Mouse (Mus musculus): Measurements from ENCODE around the gene Gatd1.

Gene Gatd1

GRCm38 (mm10) chr7:141388487-141389109 lies 25.3 kb downstream of the Gatd1 start:
- DNase-seq = no peak

DNA sequence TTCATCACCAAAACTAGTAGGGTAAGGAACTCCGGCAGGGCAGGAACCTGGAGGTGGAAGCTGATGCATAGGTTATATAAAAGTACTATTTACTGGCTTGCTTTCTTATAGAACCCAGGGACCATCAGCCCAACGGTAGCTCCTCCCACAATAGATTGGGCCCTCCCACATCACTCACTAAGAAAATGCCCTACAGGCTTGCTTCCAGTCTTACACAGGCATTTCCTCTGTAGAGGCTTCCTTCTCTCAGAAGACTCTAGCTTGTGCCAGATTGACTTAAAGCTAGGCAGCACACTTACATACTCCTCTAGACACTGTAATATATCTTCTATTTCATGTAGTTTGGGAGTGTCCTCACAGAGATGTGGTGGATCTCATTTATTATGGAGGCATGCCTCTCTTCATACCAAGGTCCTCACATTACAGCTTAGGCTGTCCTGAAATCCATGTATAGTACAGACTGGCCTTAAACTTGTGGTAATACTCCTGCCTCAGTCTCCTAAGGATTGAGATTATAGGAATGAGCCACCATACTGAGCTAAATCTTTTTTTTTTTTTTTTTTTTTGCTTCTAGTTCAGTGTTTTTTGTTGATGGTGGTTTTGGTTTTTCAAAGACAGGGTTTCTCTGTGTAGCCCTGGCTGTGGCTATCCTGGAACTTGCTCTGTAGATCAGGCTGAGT lies 26.0 kb downstream of the Gatd1 start:
- DNase-seq = no peak

DNA sequence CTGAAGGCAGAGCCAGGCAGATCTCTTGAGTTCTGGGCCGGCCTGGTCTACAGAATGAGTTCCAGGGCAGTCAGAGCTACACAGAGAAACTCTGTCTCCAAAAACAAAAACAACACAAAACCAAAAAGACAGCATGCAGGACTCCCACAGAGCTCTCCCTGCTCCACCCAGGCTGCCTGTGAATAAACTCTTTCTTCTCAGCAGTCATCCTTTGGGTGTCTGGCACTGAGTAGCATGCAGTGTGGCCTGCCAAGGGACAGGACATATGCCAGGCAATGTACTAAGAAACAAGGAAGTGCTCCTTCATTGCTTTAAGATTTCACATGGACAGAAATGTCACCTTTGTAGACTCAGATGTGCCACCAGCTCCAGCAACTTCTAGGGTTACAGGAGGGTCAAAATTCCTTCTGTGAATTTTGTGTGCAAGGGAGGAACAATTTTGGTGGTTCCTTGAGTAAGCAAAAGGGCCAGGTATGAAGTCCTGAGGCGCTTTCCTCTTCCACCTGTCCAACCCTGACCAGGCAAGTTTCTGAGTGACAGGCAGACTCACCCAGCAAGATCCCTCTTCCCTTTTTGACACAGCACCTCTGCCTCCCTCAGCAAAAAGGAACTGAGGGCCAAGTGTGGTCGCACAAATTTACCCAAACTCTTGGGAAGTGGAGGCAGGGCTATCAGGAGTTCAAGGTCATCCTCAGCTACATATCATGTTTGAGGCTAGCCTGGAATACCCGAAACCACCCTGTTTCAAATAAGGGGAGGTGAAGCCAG lies 32.7 kb downstream of the Gatd1 start:
- DNase-seq = no peak

DNA sequence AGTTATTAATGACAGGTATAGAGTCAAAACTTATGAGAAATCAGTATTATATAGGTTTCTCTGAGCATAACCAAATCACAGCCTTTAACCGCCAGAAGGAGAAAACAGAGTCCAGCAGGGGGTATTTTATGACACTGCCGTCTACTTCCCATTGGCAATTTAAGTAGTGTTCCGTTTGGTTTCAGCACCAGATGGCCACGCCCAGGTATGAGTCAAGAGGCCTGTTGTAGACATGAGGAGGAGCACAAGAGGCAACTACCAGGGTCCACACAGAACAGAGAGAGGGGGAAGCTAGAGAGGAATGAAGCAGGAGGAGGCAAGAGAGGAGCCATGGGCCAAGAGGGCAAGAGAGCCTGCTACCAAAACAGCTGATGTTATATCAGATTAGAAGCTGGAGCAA lies 34.4 kb downstream of the Gatd1 start:
- DNase-seq = peak; percentile 56 to 64

GRCm38 (mm10) chr7:141374399-141374798 lies 39.5 kb downstream of the Gatd1 start:
- no peak for DNase-seq

DNA sequence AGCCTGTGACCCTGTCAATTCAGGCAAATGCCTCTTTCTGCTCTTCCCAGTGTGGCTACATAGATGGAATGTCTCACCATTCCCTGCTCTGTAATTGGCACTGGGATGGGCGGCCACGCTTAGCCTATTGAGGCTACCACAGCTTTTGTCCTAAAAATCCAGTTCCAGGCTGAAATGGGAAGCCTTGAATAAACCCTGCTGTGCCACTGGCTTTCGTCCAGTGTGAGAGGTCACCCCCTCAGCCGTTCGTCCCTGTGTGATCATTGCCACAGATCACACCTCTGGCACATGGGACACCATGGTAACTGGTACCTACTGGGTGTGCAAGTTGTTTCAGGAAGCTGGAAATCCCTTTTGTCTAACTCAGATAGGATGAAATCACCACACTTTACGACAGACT lies 40.3 kb downstream of the Gatd1 start:
- DNase-seq = no peak

- no peak for DNase-seq
These were observed 41.9 kb downstream of the Gatd1 start for GRCm38 (mm10) chr7:141371942-141372595.

- DNase-seq = no peak
These were observed 44.0 kb downstream of the Gatd1 start for GRCm38 (mm10) chr7:141369918-141370317.

DNA sequence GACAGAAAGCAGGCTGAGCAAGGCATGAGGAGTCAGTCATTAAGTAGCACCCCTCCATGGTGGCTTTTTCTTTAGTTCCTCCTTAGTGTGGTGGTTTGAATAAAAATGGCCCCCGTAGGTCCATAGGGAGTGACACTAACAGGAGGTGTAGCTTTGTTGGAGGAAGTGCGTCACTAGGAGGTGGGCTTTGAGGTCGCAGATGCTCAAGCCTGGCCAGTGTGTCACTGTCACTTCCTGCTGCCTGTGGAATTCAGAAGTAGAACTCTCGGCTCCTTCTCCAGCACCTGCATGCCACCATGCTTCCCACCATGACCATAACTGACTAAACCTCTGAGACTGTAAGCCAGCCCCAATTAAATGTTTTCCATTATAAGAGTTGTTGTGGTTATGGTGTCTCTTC lies 46.6 kb downstream of the Gatd1 start:
- no peak for DNase-seq

DNA sequence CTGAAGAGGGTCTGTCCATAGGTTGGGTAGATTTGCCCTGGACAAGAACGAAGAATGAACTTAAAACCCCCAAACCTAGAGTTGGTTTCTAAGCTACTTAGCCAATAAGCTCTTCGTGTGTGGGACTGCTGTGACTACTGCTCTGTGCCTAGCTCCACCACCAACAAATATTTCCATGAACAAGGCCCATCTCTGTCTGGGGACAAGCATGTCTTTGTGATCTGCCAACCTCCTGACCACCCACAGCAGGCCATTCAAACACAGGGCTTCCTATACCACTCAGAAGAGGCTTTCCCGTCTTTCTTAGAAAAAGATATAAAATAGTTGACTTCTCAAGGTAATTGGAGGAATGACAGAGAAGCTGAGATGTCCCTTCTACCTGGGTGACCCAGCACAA lies 48.9 kb downstream of the Gatd1 start:
- DNase-seq = no peak

GRCm38 (mm10) chr7:141364349-141365048 lies 49.4 kb downstream of the Gatd1 start:
- no peak for DNase-seq

DNA sequence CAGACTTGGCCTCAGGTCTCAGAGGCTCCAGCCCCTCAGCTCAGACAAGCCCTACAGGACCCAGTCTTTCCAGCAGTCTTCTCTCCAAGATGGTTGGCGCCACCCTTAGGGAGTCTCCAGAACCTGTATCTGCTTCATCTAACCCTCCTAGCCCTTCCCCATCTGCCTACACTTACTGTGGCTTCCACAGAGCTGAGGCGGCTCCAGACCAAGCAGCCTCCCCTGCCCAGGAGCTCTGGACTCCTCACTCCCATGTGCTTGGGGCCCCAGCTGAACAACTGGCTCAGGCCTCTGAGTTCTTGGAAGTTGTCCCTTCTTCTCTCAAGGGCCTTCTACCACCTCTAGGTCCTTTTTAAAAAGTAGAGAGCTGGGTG lies 50.2 kb downstream of the Gatd1 start:
- no peak for DNase-seq

DNA sequence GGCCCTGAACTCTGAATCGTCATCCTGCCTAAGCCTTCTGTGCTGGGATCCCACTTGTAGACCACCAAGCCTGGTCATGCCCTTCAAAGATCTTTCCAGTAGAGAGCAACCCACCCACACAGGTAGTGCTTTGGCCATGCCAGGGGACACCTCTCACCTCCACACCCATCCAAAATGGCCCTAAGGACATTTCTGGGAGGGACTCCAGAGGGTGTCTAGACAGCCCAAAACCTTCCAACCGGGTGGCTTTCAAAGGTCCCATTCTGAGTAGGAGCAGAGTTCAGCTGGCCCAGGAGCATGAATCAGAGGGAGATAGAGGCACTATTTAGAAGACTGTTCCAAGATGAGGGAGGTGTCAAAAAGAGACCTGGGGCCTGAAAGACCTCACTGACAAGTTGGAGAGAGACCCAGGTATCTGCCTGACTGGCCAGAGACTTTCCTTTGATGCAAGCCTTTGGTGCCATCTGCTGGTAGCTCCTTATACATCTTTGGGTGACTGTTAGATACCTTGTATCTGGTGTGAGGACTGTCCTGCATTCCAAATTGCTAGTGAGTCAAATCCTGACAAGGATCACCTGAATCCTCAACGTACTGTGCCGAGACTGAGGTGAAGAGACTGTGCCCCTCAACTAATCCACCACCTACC lies 50.7 kb downstream of the Gatd1 start:
- peak; percentile 61 to 78 for DNase-seq

- peak; percentile 75 to 82 for DNase-seq
These were observed 52.4 kb downstream of the Gatd1 start for GRCm38 (mm10) chr7:141361510-141361909.
